Mouse (Mus musculus) bone marrow, adult 2 months (tissue): ENCODE results near the gene Arap1.

Experiments used
- CTCF ChIP-seq: fragments of 200-500 bp; IDR thresholded peaks from 2 replicates; pipeline ENCODE4 v1.5.1; 2011; ENCODE audit warnings: low read length, control low read depth; ENCODE audit not compliant: control insufficient read depth, insufficient read depth
- POLR2A ChIP-seq: fragments of 200-500 bp; IDR thresholded peaks from 2 replicates; pipeline ENCODE4 v1.6.1; 2011; ENCODE audit warnings: low read depth, mild to moderate bottlenecking, control low read depth, low read length, borderline replicate concordance; ENCODE audit not compliant: control insufficient read depth

DNA sequence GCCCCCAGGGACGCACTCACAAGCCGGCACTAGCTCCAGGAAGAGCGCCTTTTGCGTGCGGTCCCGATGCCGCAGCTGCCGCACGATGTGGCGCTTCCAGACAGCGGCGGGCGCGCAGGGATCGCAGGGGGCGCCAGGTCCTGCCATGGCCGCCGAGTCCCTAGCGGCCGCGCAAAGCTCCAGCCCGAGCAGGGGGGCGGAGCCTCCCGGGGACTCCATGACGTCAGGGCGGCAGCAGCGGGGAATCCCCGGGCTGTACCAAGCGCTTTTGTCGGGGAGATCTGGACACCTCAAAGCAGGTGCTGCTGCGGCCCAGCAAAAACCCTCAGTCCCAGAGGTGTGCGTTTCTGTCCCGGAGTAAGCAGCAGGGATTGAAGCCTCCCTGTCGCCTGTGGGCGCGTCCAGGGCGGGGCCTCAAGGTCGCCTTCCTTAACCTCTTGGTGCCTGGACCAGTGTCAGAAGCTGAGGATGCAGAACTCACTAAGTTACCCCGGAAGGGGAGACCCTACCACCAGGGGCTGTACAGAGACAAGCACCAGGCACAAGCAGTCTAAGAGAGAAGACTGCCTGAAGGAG, 45.9 kb upstream of the Arap1 start, which contains the start of gene Atg16l2:
- TF ChIP-seq CTCF (no peak; the same call in 1 of the 2 replicates), POLR2A (no peak; the same call in 1 of the 2 replicates)
